Mouse (Mus musculus): Measurements from ENCODE around the gene Gm20388.
"Not testable (repeated sequence)": the region's sequence is repeated elsewhere in the genome, so short reads cannot be mapped to it uniquely, and the experiment has no call there.

Gm20388 gene

DNA sequence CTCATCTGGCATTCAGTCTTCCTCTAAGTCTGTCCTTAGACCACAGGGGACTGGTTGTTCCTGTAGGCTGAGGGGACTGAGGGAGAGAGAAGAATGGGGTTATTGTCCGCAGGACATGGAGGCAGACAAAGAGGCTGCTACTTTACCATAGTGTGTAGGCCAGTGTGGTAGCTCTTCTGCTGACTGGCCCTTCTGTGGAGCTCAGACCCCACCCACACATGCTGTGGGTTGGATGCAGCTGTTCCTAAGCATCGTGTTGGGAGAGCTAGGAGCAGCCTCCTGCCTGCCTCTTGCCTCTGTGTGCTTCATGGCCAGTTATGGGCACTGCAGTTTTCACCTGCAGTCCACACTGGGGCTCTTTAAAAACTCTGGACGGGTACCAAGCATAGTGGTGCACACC, 3346.5 kb downstream of the Gm20388 start:
- in situ Hi-C loops (cut with MboI) = no loop called here

DNA sequence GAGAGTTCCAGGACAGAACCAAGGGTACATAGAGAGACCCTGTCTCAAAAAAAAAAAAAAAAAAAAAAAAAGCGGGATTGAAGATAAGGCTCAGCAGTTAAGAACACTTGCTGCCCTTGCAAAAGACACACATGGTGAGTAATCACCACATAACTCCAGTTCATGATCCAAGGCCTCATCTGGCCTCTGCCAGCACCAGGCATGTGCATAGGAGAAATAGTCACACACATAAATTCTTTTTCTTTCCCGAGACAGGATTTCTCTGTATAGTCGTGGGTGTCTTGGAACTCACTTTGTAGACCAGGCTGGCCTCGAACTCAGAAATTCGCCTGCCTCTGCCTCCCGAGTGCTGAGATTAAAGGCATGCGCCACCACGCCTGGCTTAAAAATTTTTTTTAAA, 3347.0 kb downstream of the Gm20388 start:
- in situ Hi-C loops (cut with MboI) = not testable (repeated sequence)

- in situ Hi-C loops (cut with MboI) = no loop called here
Measured at GRCm38 (mm10) chr8:123267926-123268656, 3357.4 kb downstream of the Gm20388 start.

GRCm38 (mm10) chr8:123271147-123271546, 3360.5 kb downstream of the Gm20388 start:
- in situ Hi-C loops (cut with MboI) = no loop called here

GRCm38 (mm10) chr8:123271901-123272300, 3361.3 kb downstream of the Gm20388 start:
- in situ Hi-C loops (cut with MboI) = no loop called here

GRCm38 (mm10) chr8:123274447-123274846, 3363.8 kb downstream of the Gm20388 start:
- in situ Hi-C loops (cut with MboI) = no loop called here

- in situ Hi-C loops (cut with MboI) = no loop called here
Measured at GRCm38 (mm10) chr8:123275096-123275495, 3364.5 kb downstream of the Gm20388 start.

- in situ Hi-C loops (cut with MboI) = no loop called here
Measured at GRCm38 (mm10) chr8:123278445-123278844, 3367.8 kb downstream of the Gm20388 start.

- in situ Hi-C loops (cut with MboI) = no loop called here
Measured at GRCm38 (mm10) chr8:123279828-123280227, 3369.2 kb downstream of the Gm20388 start.

GRCm38 (mm10) chr8:123280302-123281094, 3369.9 kb downstream of the Gm20388 start:
- in situ Hi-C loops (cut with MboI) = no loop called here

DNA sequence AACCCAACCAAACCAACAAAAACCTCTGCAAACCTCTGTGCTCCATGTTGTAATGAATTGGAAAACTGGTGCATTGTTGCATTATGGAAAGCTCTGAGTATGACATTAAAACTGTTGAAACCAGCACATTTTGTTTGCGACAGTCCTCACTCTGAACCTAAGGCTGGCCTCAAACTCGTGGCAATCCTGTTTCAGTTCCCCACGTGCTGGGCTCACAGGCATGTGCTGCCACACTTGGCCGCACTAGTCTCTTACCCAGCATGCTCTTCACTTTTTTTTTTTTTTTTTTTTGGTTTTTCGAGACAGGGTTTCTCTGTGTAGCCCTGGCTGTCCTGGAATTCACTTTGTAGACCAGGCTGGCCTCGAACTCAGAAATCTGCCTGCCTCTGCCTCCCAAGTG, 3372.4 kb downstream of the Gm20388 start:
- in situ Hi-C loops (cut with MboI) = not testable (repeated sequence)

DNA sequence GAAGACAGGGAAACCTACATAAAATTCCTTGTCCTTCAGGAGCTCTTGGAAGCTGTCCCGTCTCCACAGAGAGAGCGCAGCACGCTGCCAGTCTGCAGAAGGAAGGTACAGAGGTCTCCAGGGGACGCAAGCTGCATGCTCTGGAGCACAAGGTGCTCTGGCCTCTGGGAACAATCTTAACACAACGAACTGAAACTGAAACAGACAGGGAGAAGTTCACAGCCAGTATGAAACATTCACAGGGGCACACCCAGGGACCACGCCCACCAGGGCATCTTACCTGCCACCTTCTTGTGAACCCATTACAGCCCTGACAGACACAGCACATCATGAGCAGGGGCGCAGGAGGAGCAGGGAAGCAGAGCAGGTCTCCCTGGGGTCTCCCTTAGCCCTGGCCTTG, 3373.3 kb downstream of the Gm20388 start:
- in situ Hi-C loops (cut with MboI) = no loop called here

- in situ Hi-C loops (cut with MboI) = no loop called here
Measured at GRCm38 (mm10) chr8:123284493-123284892, 3373.9 kb downstream of the Gm20388 start.

DNA sequence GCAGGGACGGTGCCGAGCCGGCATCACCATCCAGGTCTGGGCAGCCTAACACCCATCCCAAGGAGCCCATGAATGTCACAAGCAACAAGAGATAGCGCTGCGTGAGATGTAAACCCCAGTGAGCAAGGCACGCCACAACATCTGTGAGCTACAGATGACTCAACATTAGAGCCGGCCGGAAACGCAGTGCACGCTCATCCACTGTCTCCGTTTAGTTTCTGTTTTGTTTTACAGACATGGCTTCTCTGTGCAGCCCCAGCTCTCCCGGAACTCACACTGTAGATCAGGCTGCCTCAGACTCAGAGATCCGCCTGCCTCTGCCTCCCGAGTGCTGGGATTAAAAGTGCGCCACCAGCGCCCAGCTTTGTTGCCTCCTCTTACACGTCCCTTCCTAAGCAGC, 3376.7 kb downstream of the Gm20388 start:
- in situ Hi-C loops (cut with MboI) = no loop called here

DNA sequence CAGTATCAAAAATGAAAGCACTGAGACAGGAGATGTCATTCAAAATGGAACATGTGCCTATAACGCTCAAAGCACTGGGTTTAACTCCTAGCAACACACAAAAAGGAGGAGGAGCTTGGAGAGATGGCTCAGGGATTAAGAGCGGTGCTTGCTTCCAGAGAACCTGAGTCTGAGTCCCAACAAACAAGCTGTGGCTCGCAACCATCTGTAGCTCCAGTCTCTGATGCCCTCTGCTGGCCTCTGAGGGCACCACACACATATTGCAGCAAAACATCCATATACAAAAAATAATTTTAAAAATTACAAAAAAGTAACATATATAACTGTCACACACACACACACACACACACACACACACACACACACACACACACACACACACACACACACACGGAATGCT, 3379.5 kb downstream of the Gm20388 start:
- in situ Hi-C loops (cut with MboI) = no loop called here

DNA sequence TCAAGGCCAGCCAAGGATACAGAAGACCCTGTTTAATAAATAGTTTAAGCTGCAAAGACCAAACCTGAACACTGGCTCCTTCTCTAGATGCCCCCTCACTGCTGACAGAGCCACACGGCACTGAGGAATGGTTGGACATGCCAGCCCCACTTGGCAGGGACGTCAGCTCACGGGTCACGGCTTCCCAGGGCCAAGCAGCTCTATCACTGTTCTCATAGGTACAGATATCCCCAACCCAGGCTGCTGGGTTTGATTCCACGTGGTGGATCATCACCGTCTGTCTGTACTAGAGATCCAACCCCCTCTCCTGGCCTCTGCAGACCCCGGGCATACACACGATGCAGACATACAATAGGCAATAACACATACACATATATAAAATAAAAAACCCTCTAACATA, 3380.0 kb downstream of the Gm20388 start:
- in situ Hi-C loops (cut with MboI) = no loop called here

DNA sequence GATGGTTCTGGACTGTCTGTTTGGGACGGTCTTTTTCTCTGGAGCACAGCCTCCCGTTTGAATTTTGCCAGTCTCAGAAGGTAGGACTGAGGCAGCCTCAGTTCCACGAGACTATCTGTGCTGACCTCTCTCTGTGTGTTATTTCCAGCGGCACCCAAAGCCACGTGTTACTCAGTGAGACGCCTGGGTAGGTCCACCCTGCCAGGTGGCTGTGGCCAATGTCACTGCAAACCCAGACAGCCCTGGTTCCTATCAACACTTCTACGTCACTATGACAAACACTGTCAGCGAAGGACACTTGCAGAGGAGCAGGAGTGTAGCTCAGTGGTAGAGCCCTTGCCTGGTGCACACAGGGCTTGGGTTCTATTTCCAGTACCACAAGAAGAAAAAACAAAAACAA, 3381.1 kb downstream of the Gm20388 start:
- in situ Hi-C loops (cut with MboI) = no loop called here

DNA sequence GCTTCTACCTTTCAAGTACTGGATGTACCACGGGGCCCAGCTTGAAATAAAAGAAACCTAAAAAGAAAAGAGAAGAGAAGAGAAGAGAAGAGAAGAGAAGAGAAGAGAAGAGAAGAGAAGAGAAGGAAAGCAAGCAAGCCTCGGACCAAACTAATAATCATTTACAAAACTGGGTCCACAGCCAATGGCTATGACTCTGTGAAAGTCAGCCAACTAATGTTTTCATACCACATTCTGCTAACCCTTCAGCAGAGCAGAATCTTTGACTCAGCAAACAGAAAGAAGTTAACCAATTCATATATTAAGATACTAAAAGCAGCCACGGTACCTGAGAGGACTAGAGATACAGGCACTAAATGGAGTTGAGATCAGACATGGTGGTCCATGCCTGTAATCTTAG, 3381.6 kb downstream of the Gm20388 start:
- in situ Hi-C loops (cut with MboI) = no loop called here

DNA sequence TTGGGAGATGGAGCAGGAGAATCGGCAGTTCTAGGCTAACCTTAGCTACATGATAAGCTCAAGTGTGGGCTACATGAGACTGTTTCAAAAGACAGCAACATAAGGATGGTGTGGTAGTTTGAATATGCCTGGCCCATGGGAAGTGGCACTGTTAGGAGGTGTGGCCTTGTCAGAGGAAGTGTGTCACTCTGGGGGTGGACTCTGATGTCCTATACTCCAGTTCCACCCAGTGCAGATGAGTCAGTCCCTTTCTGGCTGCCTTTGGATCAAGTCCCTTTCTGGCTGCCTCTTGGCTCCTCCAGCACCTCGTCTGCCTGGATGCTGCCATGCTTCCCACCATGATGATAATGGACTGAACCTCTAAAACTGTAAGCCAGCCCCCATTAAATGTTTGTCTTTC, 3382.1 kb downstream of the Gm20388 start:
- in situ Hi-C loops (cut with MboI) = no loop called here

DNA sequence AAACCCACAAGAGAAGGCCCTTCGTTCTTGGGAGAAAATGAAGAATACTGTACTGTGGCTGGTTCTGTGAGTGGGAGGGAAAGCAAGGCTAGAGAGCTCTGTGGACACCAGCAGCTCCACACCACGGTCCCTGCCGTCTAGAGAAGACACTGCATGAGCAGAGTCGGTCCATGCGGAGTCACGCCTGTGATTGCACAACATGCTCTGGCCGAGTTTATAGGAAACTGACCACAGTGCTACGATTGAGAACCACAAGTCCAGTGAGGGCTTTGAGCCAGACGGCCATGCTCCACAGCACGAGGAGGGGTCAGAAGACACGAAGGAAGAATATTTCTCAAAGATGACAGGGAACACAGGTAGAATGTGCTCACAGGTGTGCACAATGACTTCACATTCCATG, 3387.7 kb downstream of the Gm20388 start:
- in situ Hi-C loops (cut with MboI) = no loop called here

- in situ Hi-C loops (cut with MboI) = no loop called here
Measured at GRCm38 (mm10) chr8:123308738-123309137, 3398.1 kb downstream of the Gm20388 start.

- in situ Hi-C loops (cut with MboI) = no loop called here
Measured at GRCm38 (mm10) chr8:123317781-123318466, 3407.3 kb downstream of the Gm20388 start.

GRCm38 (mm10) chr8:123318467-123318911, 3407.8 kb downstream of the Gm20388 start, which contains the start of gene Fanca:
TSS of gene Fanca (minus strand) at chr8:123318576.
- in situ Hi-C loops (cut with MboI) = no loop called here
